Mouse (Mus musculus): ENCODE results near the gene Irak2. TPM values are rescaled to one million over a fixed set of nuclear protein-coding genes. Genes with fewer than 3 reads are reported as not detected.

The Irak2 gene
- polyA plus RNA-seq, 1 experiment from 2014 or later: 4.4 TPM

- Histone ChIP-seq H3K4me3 (ENCODE audit: low read length) (no peak overlapping the region), H3K36me3 (ENCODE audit: insufficient read depth, low read length) (peaks cover 25% of the 10 kb centered on the region), H3K27me3 (ENCODE audit: insufficient read depth, low read length) (no peaks in the 10 kb centered on the region), H3K4me2 (replicated peaks; ENCODE audit: low read depth, low read length) (no peak overlapping the region), H3K9me3 (ENCODE audit: low read length) (no peaks in the 10 kb centered on the region), H3K9ac (replicated peaks; ENCODE audit: low read length) (no peak overlapping the region), H3K27ac (ENCODE audit: low read length) (no peak overlapping the region), H3K4me1 (ENCODE audit: insufficient read depth, low read length) (peaks cover 2% of the 10 kb centered on the region)
- WGBS: 88% methylated on average over 5 of the region's 5 CpGs
- no peak for ATAC-seq (ENCODE audit: low FRiP score, low TSS enrichment)
Measured at GRCm38 (mm10) chr6:113630322-113630721, 7.9 kb upstream of the Irak2 start.

- Histone ChIP-seq H3K4me1 (ENCODE audit: insufficient read depth, low read length) (no peaks in the 10 kb centered on the region), H3K27ac (ENCODE audit: low read length) (no peak overlapping the region), H3K27me3 (ENCODE audit: insufficient read depth, low read length) (no peaks in the 10 kb centered on the region), H3K36me3 (ENCODE audit: insufficient read depth, low read length) (peaks cover 19% of the 10 kb centered on the region), H3K9ac (replicated peaks; ENCODE audit: low read length) (no peak overlapping the region), H3K4me2 (replicated peaks; ENCODE audit: low read depth, low read length) (no peak overlapping the region), H3K9me3 (ENCODE audit: low read length) (no peaks in the 10 kb centered on the region), H3K4me3 (ENCODE audit: low read length) (no peak overlapping the region)
- WGBS: 88% methylated on average over 4 of the region's 4 CpGs
- 0 out of 2 replicates have a peak, but pooled peaks have one; percentile 32 for ATAC-seq (ENCODE audit: low FRiP score, low TSS enrichment)
Measured at GRCm38 (mm10) chr6:113632863-113633262, 5.4 kb upstream of the Irak2 start.

GRCm38 (mm10) chr6:113639201-113639600, 934 bp downstream of the Irak2 start:
- H3K36me3 ChIP-seq (ENCODE audit: insufficient read depth, low read length): no peaks in the 10 kb centered on the region
- ATAC-seq (ENCODE audit: low FRiP score, low TSS enrichment): no peak
- no peaks in the 10 kb centered on the region for H3K9me3 ChIP-seq (ENCODE audit: low read length)
- no peaks in the 10 kb centered on the region; the same call in 1 of the 2 replicates for H3K4me1 ChIP-seq (ENCODE audit: insufficient read depth, low read length)
- no peak overlapping the region for H3K27ac ChIP-seq (ENCODE audit: low read length)
- H3K4me3 ChIP-seq (ENCODE audit: low read length): no peak overlapping the region
- WGBS: 80% methylated on average over 4 of the region's 4 CpGs
- 0 out of 2 replicates have a peak overlapping the region, but pooled peaks have one; percentile 8 for H3K4me2 ChIP-seq (replicated peaks; ENCODE audit: low read depth, low read length)
- no peak overlapping the region for H3K9ac ChIP-seq (replicated peaks; ENCODE audit: low read length)
- H3K27me3 ChIP-seq (ENCODE audit: insufficient read depth, low read length): no peaks in the 10 kb centered on the region

- H3K4me1 ChIP-seq (ENCODE audit: insufficient read depth, low read length): no peaks in the 10 kb centered on the region; the same call in 1 of the 2 replicates
- no peaks in the 10 kb centered on the region for H3K9me3 ChIP-seq (ENCODE audit: low read length)
- no peak overlapping the region for H3K4me2 ChIP-seq (replicated peaks; ENCODE audit: low read depth, low read length)
- ATAC-seq (ENCODE audit: low FRiP score, low TSS enrichment): no peak
- no peaks in the 10 kb centered on the region for H3K27me3 ChIP-seq (ENCODE audit: insufficient read depth, low read length)
- H3K27ac ChIP-seq (ENCODE audit: low read length): no peak overlapping the region
- no peaks in the 10 kb centered on the region for H3K36me3 ChIP-seq (ENCODE audit: insufficient read depth, low read length)
- no peak overlapping the region for H3K9ac ChIP-seq (replicated peaks; ENCODE audit: low read length)
- 81% methylated on average over 8 of the region's 8 CpGs for WGBS
- no peak overlapping the region for H3K4me3 ChIP-seq (ENCODE audit: low read length)
Measured at GRCm38 (mm10) chr6:113642605-113643004, 4.3 kb downstream of the Irak2 start.

GRCm38 (mm10) chr6:113643021-113643420, 4.8 kb downstream of the Irak2 start:
- 91% methylated on average over 4 of the region's 4 CpGs for WGBS
- no peaks in the 10 kb centered on the region; the same call in 1 of the 2 replicates for H3K4me1 ChIP-seq (ENCODE audit: insufficient read depth, low read length)

GRCm38 (mm10) chr6:113643967-113644366, 5.7 kb downstream of the Irak2 start:
- Histone ChIP-seq H3K4me3 (ENCODE audit: low read length) (no peak overlapping the region), H3K9ac (replicated peaks; ENCODE audit: low read length) (no peak overlapping the region), H3K36me3 (ENCODE audit: insufficient read depth, low read length) (no peaks in the 10 kb centered on the region), H3K4me1 (ENCODE audit: insufficient read depth, low read length) (no peaks in the 10 kb centered on the region; the same call in 1 of the 2 replicates), H3K27me3 (ENCODE audit: insufficient read depth, low read length) (no peaks in the 10 kb centered on the region), H3K4me2 (replicated peaks; ENCODE audit: low read depth, low read length) (no peak overlapping the region), H3K9me3 (ENCODE audit: low read length) (no peaks in the 10 kb centered on the region), H3K27ac (ENCODE audit: low read length) (peak overlapping the region; percentile 63; the same call in 1 of the 2 replicates)
- ATAC-seq (ENCODE audit: low FRiP score, low TSS enrichment): no peak
- 97% methylated on average over 2 of the region's 2 CpGs for WGBS

More at GRCm38 (mm10) chr6:113643021-113643420, 4.8 kb downstream of the Irak2 start:
- Histone ChIP-seq H3K4me2 (replicated peaks; ENCODE audit: low read depth, low read length) (no peak overlapping the region), H3K27ac (ENCODE audit: low read length) (no peak overlapping the region), H3K9me3 (ENCODE audit: low read length) (no peaks in the 10 kb centered on the region), H3K36me3 (ENCODE audit: insufficient read depth, low read length) (no peaks in the 10 kb centered on the region), H3K9ac (replicated peaks; ENCODE audit: low read length) (no peak overlapping the region), H3K4me3 (ENCODE audit: low read length) (no peak overlapping the region), H3K27me3 (ENCODE audit: insufficient read depth, low read length) (no peaks in the 10 kb centered on the region)
- ATAC-seq (ENCODE audit: low FRiP score, low TSS enrichment): no peak

GRCm38 (mm10) chr6:113644808-113645207, 6.5 kb downstream of the Irak2 start:
- no peak overlapping the region for H3K4me3 ChIP-seq (ENCODE audit: low read length)
- no peak overlapping the region for H3K9ac ChIP-seq (replicated peaks; ENCODE audit: low read length)
- H3K4me2 ChIP-seq (replicated peaks; ENCODE audit: low read depth, low read length): no peak overlapping the region
- no peaks in the 10 kb centered on the region for H3K27me3 ChIP-seq (ENCODE audit: insufficient read depth, low read length)
- no peak for ATAC-seq (ENCODE audit: low FRiP score, low TSS enrichment)
- H3K4me1 ChIP-seq (ENCODE audit: insufficient read depth, low read length): no peaks in the 10 kb centered on the region; the same call in 1 of the 2 replicates
- WGBS: 76% methylated on average over 8 of the region's 8 CpGs
- H3K9me3 ChIP-seq (ENCODE audit: low read length): no peaks in the 10 kb centered on the region
- no peaks in the 10 kb centered on the region for H3K36me3 ChIP-seq (ENCODE audit: insufficient read depth, low read length)
- H3K27ac ChIP-seq (ENCODE audit: low read length): peak overlapping the region; percentile 63; the same call in 1 of the 2 replicates

- Histone ChIP-seq H3K27ac (ENCODE audit: low read length) (0 out of 2 replicates have a peak overlapping the region, but pooled peaks have one; percentile 7), H3K4me2 (replicated peaks; ENCODE audit: low read depth, low read length) (no peak overlapping the region), H3K4me1 (ENCODE audit: insufficient read depth, low read length) (no peaks in the 10 kb centered on the region), H3K36me3 (ENCODE audit: insufficient read depth, low read length) (no peaks in the 10 kb centered on the region), H3K4me3 (ENCODE audit: low read length) (no peak overlapping the region), H3K27me3 (ENCODE audit: insufficient read depth, low read length) (no peaks in the 10 kb centered on the region), H3K9ac (replicated peaks; ENCODE audit: low read length) (no peak overlapping the region), H3K9me3 (ENCODE audit: low read length) (no peaks in the 10 kb centered on the region)
- 85% methylated on average over 7 of the region's 7 CpGs for WGBS
- ATAC-seq (ENCODE audit: low FRiP score, low TSS enrichment): no peak
Measured at GRCm38 (mm10) chr6:113649346-113650196, 11.3 kb downstream of the Irak2 start.

GRCm38 (mm10) chr6:113650197-113650640, 12.0 kb downstream of the Irak2 start:
- 57% methylated on average over 4 of the region's 4 CpGs for WGBS
- 0 out of 2 replicates have a peak overlapping the region, but pooled peaks have one; percentile 7 for H3K27ac ChIP-seq (ENCODE audit: low read length)

GRCm38 (mm10) chr6:113651626-113652025, 13.4 kb downstream of the Irak2 start:
- no peaks in the 10 kb centered on the region for H3K4me1 ChIP-seq (ENCODE audit: insufficient read depth, low read length)
- H3K27me3 ChIP-seq (ENCODE audit: insufficient read depth, low read length): no peaks in the 10 kb centered on the region
- 65% methylated on average over 3 of the region's 3 CpGs for WGBS
- no peak overlapping the region for H3K27ac ChIP-seq (ENCODE audit: low read length)
- H3K36me3 ChIP-seq (ENCODE audit: insufficient read depth, low read length): no peaks in the 10 kb centered on the region
- H3K9ac ChIP-seq (replicated peaks; ENCODE audit: low read length): no peak overlapping the region
- no peak overlapping the region for H3K4me2 ChIP-seq (replicated peaks; ENCODE audit: low read depth, low read length)
- no peaks in the 10 kb centered on the region for H3K9me3 ChIP-seq (ENCODE audit: low read length)
- H3K4me3 ChIP-seq (ENCODE audit: low read length): no peak overlapping the region
- no peak for ATAC-seq (ENCODE audit: low FRiP score, low TSS enrichment)

More at GRCm38 (mm10) chr6:113650197-113650640, 12.0 kb downstream of the Irak2 start:
- H3K9ac ChIP-seq (replicated peaks; ENCODE audit: low read length): no peak overlapping the region
- H3K4me1 ChIP-seq (ENCODE audit: insufficient read depth, low read length): no peaks in the 10 kb centered on the region
- no peak overlapping the region for H3K4me3 ChIP-seq (ENCODE audit: low read length)
- no peak overlapping the region for H3K4me2 ChIP-seq (replicated peaks; ENCODE audit: low read depth, low read length)
- H3K9me3 ChIP-seq (ENCODE audit: low read length): no peaks in the 10 kb centered on the region
- no peaks in the 10 kb centered on the region for H3K27me3 ChIP-seq (ENCODE audit: insufficient read depth, low read length)
- H3K36me3 ChIP-seq (ENCODE audit: insufficient read depth, low read length): no peaks in the 10 kb centered on the region
- ATAC-seq (ENCODE audit: low FRiP score, low TSS enrichment): no peak

Data from kidney, embryonic 16.5 days (tissue).